Mouse (Mus musculus): ENCODE results near the gene Lrrc72.

GRCm38 (mm10) chr12:36291346-36291745 lies 38.1 kb upstream of the Lrrc72 start:
- TF ChIP-seq USF1 (IDR thresholded peaks at IDR 0.05; ENCODE audit: low read depth, low read length): no peak
- TF ChIP-seq CTCF (conservative IDR thresholded peaks at IDR 0.05 in 1 of 2, IDR thresholded peaks at IDR 0.05 in 1 of 2; ENCODE audit: low read depth in 2 of 2, low read length in 2 of 2): no peak
- no peak for TF ChIP-seq POLR2AphosphoS2 (IDR thresholded peaks at IDR 0.05; ENCODE audit: low read depth, low read length)
- no peak for TF ChIP-seq HCFC1 (IDR thresholded peaks at IDR 0.05; ENCODE audit: low read depth, low read length)
- no peak for TF ChIP-seq ELF1 (IDR thresholded peaks at IDR 0.05; ENCODE audit: low read depth, low read length)
- no peak for TF ChIP-seq MAX (IDR thresholded peaks at IDR 0.05; ENCODE audit: low read length)
- TF ChIP-seq ZKSCAN1 (IDR thresholded peaks at IDR 0.05; ENCODE audit: borderline replicate concordance, low read depth, low read length): no peak
- TF ChIP-seq RCOR1 (conservative IDR thresholded peaks at IDR 0.05; ENCODE audit: low read depth, low read length): no peak
- no peak for TF ChIP-seq POLR2A (IDR thresholded peaks at IDR 0.05; ENCODE audit: low read depth, low read length)
